In genomic region chr11:69997070-69997509, GRCm38 (mm10) we compare ENCODE assay signal across 8 mouse cellular contexts. TPM values are rescaled to one million over a fixed set of nuclear protein-coding genes. Genes with fewer than 3 reads are reported as not detected.
DNase-seq lines count a peak whose midpoint lies in the region; ATAC-seq and TF ChIP-seq lines count a peak whose summit lies in the region.

No protein-coding gene starts in this region.

- peak; percentile 93 for DNase-seq in NIH3T3 (ENCODE audit: low read depth)
- peak; percentile 74 for DNase-seq in cerebellum, adult 8-10 months
- DNase-seq in forebrain, postnatal 0 days: peak; percentile 71
- peak; percentile 68 to 79 for DNase-seq in left cerebral cortex, adult 2 months (ENCODE audit: extremely low spot score in 1 of 2, low spot score in 2 of 2)
- DNase-seq in right cerebral cortex, postnatal 14 days: peak; percentile 78
- DNase-seq in urinary bladder, postnatal 25 days (ENCODE audit: low spot score): peak; percentile 89

- H3K9me3 ChIP-seq in forebrain, postnatal 0 days (ENCODE audit: low read length): no peaks in the 10 kb centered on the region
- no peaks in the 10 kb centered on the region for H3K9me3 ChIP-seq in hindbrain, embryonic 13.5 days
- no peaks in the 10 kb centered on the region for H3K9me3 ChIP-seq in megakaryocyte, embryonic 14.5 days

- intact Hi-C loops in left cerebral cortex, adult 2 months (cut with DNase I): no loop called here

- H3K27ac ChIP-seq in forebrain, postnatal 0 days (ENCODE audit: low read depth, low read length): peak overlapping the region; percentile 89
- peak overlapping the region; percentile 97 for H3K27ac ChIP-seq in hindbrain, embryonic 13.5 days
- H3K27ac ChIP-seq in left cerebral cortex, adult 2 months: peak overlapping the region; percentile 95

- H3K36me3 ChIP-seq in forebrain, postnatal 0 days (ENCODE audit: insufficient read depth): peaks cover 35% of the 10 kb centered on the region
- H3K36me3 ChIP-seq in hindbrain, embryonic 13.5 days: peaks cover 43% of the 10 kb centered on the region
- peaks cover 57% of the 10 kb centered on the region for H3K36me3 ChIP-seq in megakaryocyte, embryonic 14.5 days (replicated peaks; ENCODE audit: low read length)

- H3K9ac ChIP-seq in forebrain, postnatal 0 days: peak overlapping the region; percentile 72
- H3K9ac ChIP-seq in hindbrain, embryonic 13.5 days: peak overlapping the region; percentile 94

- peak overlapping the region; percentile 73 for H3K4me2 ChIP-seq in forebrain, postnatal 0 days (ENCODE audit: low read depth)
- H3K4me2 ChIP-seq in hindbrain, embryonic 13.5 days: peak overlapping the region; percentile 71

- peaks cover 26% of the 10 kb centered on the region for H3K4me1 ChIP-seq in forebrain, postnatal 0 days (ENCODE audit: insufficient read depth)
- H3K4me1 ChIP-seq in hindbrain, embryonic 13.5 days (replicated peaks): peaks cover 57% of the 10 kb centered on the region
- peaks cover 73% of the 10 kb centered on the region for H3K4me1 ChIP-seq in megakaryocyte, embryonic 14.5 days

- peak overlapping the region; percentile 79 for H3K4me3 ChIP-seq in forebrain, postnatal 0 days (ENCODE audit: low read depth, low read length)
- H3K4me3 ChIP-seq in hindbrain, embryonic 13.5 days: peak overlapping the region; percentile 91
- peak overlapping the region; percentile 87 for H3K4me3 ChIP-seq in left cerebral cortex, adult 2 months
- H3K4me3 ChIP-seq in megakaryocyte, embryonic 14.5 days (replicated peaks): peak overlapping the region; percentile 99

- ATAC-seq in forebrain, postnatal 0 days: no peak
- ATAC-seq in hindbrain, embryonic 13.5 days (ENCODE audit: low FRiP score): peak; percentile 9; the same call in 1 of the 2 replicates

- no peak for TF ChIP-seq CTCF in forebrain, postnatal 0 days (IDR thresholded peaks at IDR 0.05; ENCODE audit: low read depth)
- TF ChIP-seq CTCF in left cerebral cortex, adult 2 months (IDR thresholded peaks at IDR 0.05): no peak

- H3K27me3 ChIP-seq in forebrain, postnatal 0 days (ENCODE audit: insufficient read depth, low read length): no peaks in the 10 kb centered on the region
- no peaks in the 10 kb centered on the region for H3K27me3 ChIP-seq in hindbrain, embryonic 13.5 days
- H3K27me3 ChIP-seq in megakaryocyte, embryonic 14.5 days (replicated peaks): no peaks in the 10 kb centered on the region

- 6% methylated on average over 30 of the region's 44 CpGs for whole genome bisulfite sequencing in forebrain, postnatal 0 days
- 2% methylated on average over 31 of the region's 44 CpGs for WGBS in hindbrain, embryonic 13.5 days

RNA-seq across cellular contexts. Expression of gene Phf23, which starts 1.5 kb away (rescaled TPM):
- total RNA-seq in forebrain, postnatal 0 days (2014; rRNA removed): 47.6 and 52.7 TPM in 2 replicates
- polyA plus RNA-seq in forebrain, postnatal 0 days (2015; fragmentation: Nextera tagmentation; extraction: Ambion mirVana): 48.0 and 49.7 TPM in 2 replicates
- polyA plus RNA-seq in hindbrain, embryonic 13.5 days (2015; fragmentation: Nextera tagmentation; extraction: Ambion mirVana): 72.9 and 74.8 TPM in 2 replicates
- 10 to 100 TPM; 44.3 to 48.9 TPM for total RNA-seq in left cerebral cortex, adult 2 months (2021)
- 24.1 and 85.6 TPM in 2 replicates for polyA plus RNA-seq in megakaryocyte, embryonic 14.5 days (2012; ENCODE audit: insufficient read depth, low replicate concordance)

RNA-seq across cellular contexts. Expression of gene Dvl2, which starts 3.3 kb away (rescaled TPM):
- 31.9 and 43.9 TPM in 2 replicates for total RNA-seq in forebrain, postnatal 0 days (2014; rRNA removed)
- polyA plus RNA-seq in forebrain, postnatal 0 days (2015; fragmentation: Nextera tagmentation; extraction: Ambion mirVana): 12.7 and 15.7 TPM in 2 replicates
- polyA plus RNA-seq in hindbrain, embryonic 13.5 days (2015; fragmentation: Nextera tagmentation; extraction: Ambion mirVana): 26.8 and 28.6 TPM in 2 replicates
- 10 to 100 TPM; 32.6 to 32.9 TPM for total RNA-seq in left cerebral cortex, adult 2 months (2021)
- polyA plus RNA-seq in megakaryocyte, embryonic 14.5 days (2012; ENCODE audit: insufficient read depth, low replicate concordance): 28.6 and 64.4 TPM in 2 replicates

RNA-seq across cellular contexts. Expression of gene Gabarap, which starts 6.1 kb away (rescaled TPM):
- total RNA-seq in forebrain, postnatal 0 days (2014; rRNA removed): 246 and 261 TPM in 2 replicates
- polyA plus RNA-seq in forebrain, postnatal 0 days (2015; fragmentation: Nextera tagmentation; extraction: Ambion mirVana): 574 and 668 TPM in 2 replicates
- 670 and 709 TPM in 2 replicates for polyA plus RNA-seq in hindbrain, embryonic 13.5 days (2015; fragmentation: Nextera tagmentation; extraction: Ambion mirVana)
- total RNA-seq in left cerebral cortex, adult 2 months (2021): 100 to 1,000 TPM; 209 to 215 TPM
- 495 and 977 TPM in 2 replicates for polyA plus RNA-seq in megakaryocyte, embryonic 14.5 days (2012; ENCODE audit: insufficient read depth, low replicate concordance)

RNA-seq across cellular contexts. Expression of gene Elp5, which starts 14.8 kb away (rescaled TPM):
- 115 and 124 TPM in 2 replicates for total RNA-seq in forebrain, postnatal 0 days (2014; rRNA removed)
- polyA plus RNA-seq in forebrain, postnatal 0 days (2015; fragmentation: Nextera tagmentation; extraction: Ambion mirVana): 187 and 198 TPM in 2 replicates
- 149 and 154 TPM in 2 replicates for polyA plus RNA-seq in hindbrain, embryonic 13.5 days (2015; fragmentation: Nextera tagmentation; extraction: Ambion mirVana)
- 10 to 100 TPM; 90.9 to 93.8 TPM for total RNA-seq in left cerebral cortex, adult 2 months (2021)
- 11.0 TPM in 1 of 2 replicates, not detected in the other for polyA plus RNA-seq in megakaryocyte, embryonic 14.5 days (2012; ENCODE audit: insufficient read depth, low replicate concordance)

RNA-seq across cellular contexts. Expression of gene Ctdnep1, which starts 16.1 kb away (rescaled TPM):
- total RNA-seq in forebrain, postnatal 0 days (2014; rRNA removed): 29.7 and 41.4 TPM in 2 replicates
- polyA plus RNA-seq in forebrain, postnatal 0 days (2015; fragmentation: Nextera tagmentation; extraction: Ambion mirVana): 21.2 and 23.2 TPM in 2 replicates
- 22.4 and 22.7 TPM in 2 replicates for polyA plus RNA-seq in hindbrain, embryonic 13.5 days (2015; fragmentation: Nextera tagmentation; extraction: Ambion mirVana)
- 100 to 1,000 TPM; 116 to 124 TPM for total RNA-seq in left cerebral cortex, adult 2 months (2021)
- polyA plus RNA-seq in megakaryocyte, embryonic 14.5 days (2012; ENCODE audit: insufficient read depth, low replicate concordance): 289 and 291 TPM in 2 replicates
